Comparison of ENCODE assay signal across 20 mouse cellular contexts in genomic region chr16:43489984-43490383, GRCm38 (mm10).
"Had no signal": no experiment of that assay in that cellular context is flagged by ENCODE, and none has a peak within 500 bp of the region (broad histone marks: within the 10 kb centered on the region; RNA-seq: fewer than 3 reads in every experiment).

No protein-coding gene starts in this region.

- H3K4me1 ChIP-seq: limb, embryonic 10.5 days; limb, embryonic 13.5 days; liver, embryonic 12.5 days; liver, embryonic 15.5 days; lung, embryonic 15.5 days; neural tube, embryonic 13.5 days had no signal

- H3K9me3 ChIP-seq: limb, embryonic 10.5 days; limb, embryonic 13.5 days; liver, embryonic 12.5 days; liver, embryonic 15.5 days; lung, embryonic 15.5 days; midbrain, embryonic 10.5 days; midbrain, embryonic 13.5 days; neural tube, embryonic 13.5 days had no signal

- H3K4me3 ChIP-seq: limb, embryonic 10.5 days; limb, embryonic 13.5 days; liver, embryonic 12.5 days; liver, embryonic 15.5 days; lung, embryonic 15.5 days; midbrain, embryonic 10.5 days; midbrain, embryonic 13.5 days; myocyte; neural tube, embryonic 13.5 days had no signal

- H3K36me3 ChIP-seq: limb, embryonic 10.5 days; limb, embryonic 13.5 days; liver, embryonic 12.5 days; liver, embryonic 15.5 days; lung, embryonic 15.5 days; midbrain, embryonic 10.5 days; midbrain, embryonic 13.5 days; neural tube, embryonic 13.5 days had no signal

- H3K27me3 ChIP-seq: limb, embryonic 13.5 days; liver, embryonic 12.5 days; liver, embryonic 15.5 days; lung, embryonic 15.5 days; midbrain, embryonic 13.5 days; neural tube, embryonic 13.5 days had no signal

- H3K9ac ChIP-seq: limb, embryonic 13.5 days; liver, embryonic 12.5 days; liver, embryonic 15.5 days; lung, embryonic 15.5 days; midbrain, embryonic 13.5 days; neural tube, embryonic 13.5 days had no signal

- H3K4me2 ChIP-seq: limb, embryonic 13.5 days; liver, embryonic 12.5 days; liver, embryonic 15.5 days; lung, embryonic 15.5 days; midbrain, embryonic 13.5 days; neural tube, embryonic 13.5 days had no signal

- ATAC-seq: liver, embryonic 12.5 days; midbrain, embryonic 13.5 days; midbrain, embryonic 16.5 days had no signal

- DNase-seq: kidney, adult 2 months; kidney, postnatal 25 days; liver; lung, adult 18-20 months; lung, postnatal 10 days; lung, postnatal 36 days; retina, postnatal 1 day; thymus, adult 18-20 months; thymus, postnatal 36 days had no signal

- H3K27ac ChIP-seq: kidney, postnatal 0 days; limb, embryonic 10.5 days; limb, embryonic 13.5 days; liver, embryonic 12.5 days; liver, embryonic 15.5 days; lung, embryonic 15.5 days; midbrain, embryonic 10.5 days; midbrain, embryonic 13.5 days; neural tube, embryonic 13.5 days had no signal
